Mouse (Mus musculus) testis, adult 10 weeks (tissue): ENCODE data around the gene Olfr706. TPM values are rescaled to one million over a fixed set of nuclear protein-coding genes. Genes with fewer than 3 reads are reported as not detected.

ENCODE experiments used
- polyA plus RNA-seq: library from polyadenylated mRNA; stranded (reverse); fragments of 350-450 nt; fragmentation: Illumina TruSeq; extraction: RNeasy Lipid Tissue Mini Kit (QIAGEN cat#74804); gene quantifications from one replicate; pipeline ENCODE4 v1.2.3, GENCODE M21; 2014; ENCODE audit warnings: low read depth, low replicate concordance

The Olfr706 gene
- not detected for polyA plus RNA-seq

DNA sequence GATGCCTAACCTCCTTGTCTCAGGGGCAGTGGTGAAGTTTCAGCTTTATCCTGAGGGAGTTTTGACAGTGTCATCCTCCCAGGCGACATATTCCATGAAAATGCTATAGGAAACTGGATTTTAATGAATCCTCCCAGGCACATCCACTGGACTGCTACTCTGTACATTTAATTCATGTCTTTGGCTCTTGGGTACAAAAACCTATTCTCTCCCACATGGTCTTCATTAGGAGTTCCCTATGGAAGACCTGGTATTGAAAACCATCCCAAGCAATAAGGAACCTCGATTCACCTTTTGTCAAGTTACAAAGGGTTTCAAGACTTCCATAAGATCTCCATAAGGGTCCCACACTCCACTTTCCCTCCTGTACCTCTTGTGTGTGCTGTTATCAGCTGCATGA, at the start of gene Olfr706:
Olfr706 (minus strand) TSS at position 101 of the 400 bp plus-strand sequence.

GRCm38 (mm10) chr7:106932119-106932518, 44.2 kb upstream of the Olfr706 start, which contains the start of gene Olfr709-ps1:
Gene Olfr709-ps1 (minus strand): TSS chr7:106932219.

GRCm38 (mm10) chr7:106907676-106908075, 19.7 kb upstream of the Olfr706 start, which contains the start of gene Olfr1532-ps1:
Gene Olfr1532-ps1 (plus strand): TSS chr7:106908001.

DNA sequence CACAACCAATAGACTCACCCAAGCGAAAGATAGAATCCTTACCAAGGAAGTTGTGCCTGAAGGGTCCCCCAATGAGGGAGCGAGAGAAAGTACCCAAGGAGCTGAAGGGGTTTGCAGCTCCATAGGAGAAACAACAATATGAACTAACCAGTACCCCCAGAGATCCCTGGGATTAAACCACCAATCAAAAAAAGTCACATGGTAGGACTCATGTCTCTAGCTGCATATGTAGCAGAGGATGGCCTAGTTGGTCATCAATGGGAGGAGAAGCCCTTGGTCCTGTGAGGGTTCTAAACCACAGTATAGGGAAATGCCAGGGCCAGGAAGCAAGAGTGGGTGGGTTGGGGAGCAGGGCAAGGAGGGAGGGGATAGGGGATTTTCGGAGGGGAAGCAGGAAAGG, 13.2 kb upstream of the Olfr706 start, which contains the start of gene Olfr707:
Olfr707 (minus strand) TSS at position 101 of the 400 bp plus-strand sequence.

GRCm38 (mm10) chr7:106876791-106877190, 11.2 kb downstream of the Olfr706 start, which contains the start of gene Olfr705:
Gene Olfr705 (minus strand): TSS chr7:106876891.

GRCm38 (mm10) chr7:106862885-106863284, 25.1 kb downstream of the Olfr706 start, which contains the start of gene Olfr704:
Gene Olfr704 (plus strand): TSS chr7:106863185.

DNA sequence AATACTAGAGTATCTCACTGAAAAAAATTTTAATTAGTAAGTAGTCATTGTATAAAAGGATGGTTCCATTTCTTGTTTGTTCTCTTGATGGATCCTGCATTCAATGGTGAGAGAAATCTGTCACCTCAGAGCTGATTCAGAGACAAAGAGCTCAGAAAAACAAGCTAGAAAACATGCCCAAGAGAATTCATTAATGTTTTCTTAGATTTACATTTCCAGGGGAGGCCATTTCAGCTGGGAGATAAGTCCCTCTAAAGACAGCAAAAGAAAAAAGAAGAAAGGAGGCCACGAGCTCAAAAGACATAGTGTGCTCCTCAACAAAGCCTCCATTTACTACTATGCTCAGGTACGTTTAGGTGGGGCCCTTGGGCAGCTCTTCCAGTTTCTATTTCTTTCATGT, 44.9 kb downstream of the Olfr706 start, which contains the start of gene Olfr703:
Olfr703 (plus strand) TSS at position 301 of the 400 bp plus-strand sequence.

GRCm38 (mm10) chr7:106833793-106834192, 54.2 kb downstream of the Olfr706 start, which contains the start of gene Olfr702:
Gene Olfr702 (minus strand): TSS chr7:106833893.

Other genes starting within 250 kb of the Olfr706 start
- gene Olfr693, start 207.6 kb downstream of the Olfr706 start, polyA plus RNA-seq: not detected
- not detected for gene Olfr694, start 196.3 kb downstream of the Olfr706 start, polyA plus RNA-seq
- gene Olfr695, start 171.8 kb downstream of the Olfr706 start, polyA plus RNA-seq: not detected
- 2.3 TPM for gene Olfr697, start 145.7 kb downstream of the Olfr706 start, polyA plus RNA-seq
- not detected for gene Olfr698, start 132.8 kb downstream of the Olfr706 start, polyA plus RNA-seq
- gene Olfr699, start 95.0 kb downstream of the Olfr706 start, polyA plus RNA-seq: 0.18 TPM
- 0.81 TPM for gene Olfr700, start 79.3 kb downstream of the Olfr706 start, polyA plus RNA-seq
- 19.2 TPM for gene Olfr701, start 74.0 kb downstream of the Olfr706 start, polyA plus RNA-seq
- not detected for gene Olfr702, start 54.3 kb downstream of the Olfr706 start, polyA plus RNA-seq
- gene Olfr703, start 44.8 kb downstream of the Olfr706 start, polyA plus RNA-seq: 1.0 TPM
- not detected for gene Olfr704, start 25.0 kb downstream of the Olfr706 start, polyA plus RNA-seq
- not detected for gene Olfr705, start 11.3 kb downstream of the Olfr706 start, polyA plus RNA-seq
- not detected for gene Olfr707, start 13.1 kb upstream of the Olfr706 start, polyA plus RNA-seq
- gene Olfr1532-ps1, start 19.8 kb upstream of the Olfr706 start, polyA plus RNA-seq: not detected
- not detected for gene Olfr709-ps1, start 44.1 kb upstream of the Olfr706 start, polyA plus RNA-seq
- gene Olfr710, start 60.1 kb upstream of the Olfr706 start, polyA plus RNA-seq: not detected
- gene Olfr6, start 75.8 kb upstream of the Olfr706 start, polyA plus RNA-seq: 0.07 TPM
- not detected for gene Olfr711, start 87.3 kb upstream of the Olfr706 start, polyA plus RNA-seq
- not detected for gene Olfr2, start 117.9 kb upstream of the Olfr706 start, polyA plus RNA-seq
- not detected for gene Olfr713, start 143.0 kb upstream of the Olfr706 start, polyA plus RNA-seq
- gene Olfr714, start 182.8 kb upstream of the Olfr706 start, polyA plus RNA-seq: not detected
- gene Olfr17, start 205.1 kb upstream of the Olfr706 start, polyA plus RNA-seq: not detected
- gene Olfr715b, start 222.2 kb upstream of the Olfr706 start, polyA plus RNA-seq: 0.04 TPM
- not detected for gene Olfr715, start 242.9 kb upstream of the Olfr706 start, polyA plus RNA-seq